Mouse (Mus musculus) MEL (cell line): Measurements from ENCODE around the gene Tcea2. TPM values are rescaled to one million over a fixed set of nuclear protein-coding genes. Genes with fewer than 3 reads are reported as not detected.

Experiments used
- DNase-seq: peaks from one replicate; pipeline ENCODE4 v3.0.0; 2011; ENCODE audit warnings: low read depth, low spot score
- H3K27ac ChIP-seq: 2 replicates; pipeline ENCODE4 v1.5.1; 2012; ENCODE audit warnings: low read depth, mild to moderate bottlenecking, control low read depth, low read length, moderate library complexity; ENCODE audit not compliant: control insufficient read depth
- H3K27me3 ChIP-seq, 2 experiments: fragments of 150-350 bp in 1 of 2; sonication (generic) in 1 of 2; 2 replicates each; pipeline ENCODE4 v1.6.1; 2012; ENCODE audit warnings: low read length in 2 of 2, mild to moderate bottlenecking in 2 of 2, improper control_type of control experiment in 1 of 2, moderate library complexity in 1 of 2; ENCODE audit not compliant: insufficient read depth in 2 of 2, control insufficient read depth in 1 of 2
- H3K36me3 ChIP-seq, 2 experiments: 2 replicates each; pipeline ENCODE4 v1.6.1; 2012 to 2014; ENCODE audit warnings: low read length in 2 of 2, improper control_type of control experiment in 1 of 2, inconsistent platforms in 1 of 2, mild to moderate bottlenecking in 1 of 2; ENCODE audit not compliant: insufficient read depth in 2 of 2, control insufficient read depth in 1 of 2
- H3K4me1 ChIP-seq, 2 experiments: fragments of 150-350 bp in 1 of 2; sonication (generic) in 1 of 2; 2 replicates each; pipeline ENCODE4 v1.6.1; 2012; ENCODE audit warnings: low read length in 2 of 2, improper control_type of control experiment in 1 of 2, mild to moderate bottlenecking in 1 of 2; ENCODE audit not compliant: insufficient read depth in 2 of 2, control insufficient read depth in 1 of 2
- H3K4me3 ChIP-seq, 2 experiments: fragments of 150-350 bp in 1 of 2; sonication (generic) in 1 of 2; 2 replicates each; pipeline ENCODE4 v1.5.1; 2012; ENCODE audit warnings: low read depth in 2 of 2, low read length in 2 of 2, mild to moderate bottlenecking in 2 of 2, moderate library complexity in 2 of 2, control low read depth in 1 of 2, improper control_type of control experiment in 1 of 2; ENCODE audit not compliant: control insufficient read depth in 1 of 2, insufficient read depth in 1 of 2
- H3K79me2 ChIP-seq: 2 replicates; pipeline ENCODE4 v1.6.1; 2012; ENCODE audit warnings: mild to moderate bottlenecking, low read length, moderate library complexity; ENCODE audit not compliant: control insufficient read depth, poor library complexity, insufficient read depth
- H3K9ac ChIP-seq: 2 replicates; pipeline ENCODE4 v1.6.1; 2012; ENCODE audit warnings: low read depth, mild to moderate bottlenecking, control low read depth, low read length, moderate library complexity; ENCODE audit not compliant: control insufficient read depth, poor library complexity, severe bottlenecking
- H3K9me3 ChIP-seq: fragments of 150-350 bp; sonication (generic); replicated peaks from 2 replicates; pipeline ENCODE4 v1.6.1; 2012; ENCODE audit warnings: mild to moderate bottlenecking, low read length, improper control_type of control experiment, moderate library complexity; ENCODE audit not compliant: insufficient read depth
- CHD1 ChIP-seq: IDR thresholded peaks from 2 replicates; pipeline ENCODE4 v1.6.1; 2012; ENCODE audit warnings: low read depth, mild to moderate bottlenecking, inconsistent platforms, low read length, improper control_type of control experiment
- CTCF ChIP-seq, 3 experiments: IDR thresholded peaks in 2 of 3; conservative IDR thresholded peaks in 1 of 3; 2 replicates each; pipeline ENCODE4 v1.5.1; 2011 to 2012; ENCODE audit warnings: low read length in 3 of 3, low read depth in 2 of 3, mild to moderate bottlenecking in 2 of 3, improper control_type of control experiment in 1 of 3, inconsistent platforms in 1 of 3, mixed read lengths in 1 of 3, moderate library complexity in 1 of 3; ENCODE audit not compliant: control insufficient read depth in 1 of 3, insufficient read depth in 1 of 3, poor library complexity in 1 of 3, severe bottlenecking in 1 of 3
- ETS1 ChIP-seq: IDR thresholded peaks from 2 replicates; pipeline ENCODE4 v1.6.1; 2012; ENCODE audit warnings: low read depth, mild to moderate bottlenecking, inconsistent platforms, low read length, improper control_type of control experiment, moderate library complexity
- GABPA ChIP-seq: IDR thresholded peaks from 2 replicates; pipeline ENCODE4 v1.6.1; 2012; ENCODE audit warnings: low read depth, mild to moderate bottlenecking, inconsistent platforms, low read length, improper control_type of control experiment, moderate library complexity
- GATA1 ChIP-seq: IDR thresholded peaks from 2 replicates; pipeline ENCODE4 v1.6.1; 2011; ENCODE audit warnings: low read depth, low read length, improper control_type of control experiment
- HCFC1 ChIP-seq: IDR thresholded peaks from 2 replicates; pipeline ENCODE4 v1.6.1; 2012; ENCODE audit warnings: low read depth, mild to moderate bottlenecking, inconsistent platforms, low read length, improper control_type of control experiment, moderate library complexity
- MAZ ChIP-seq: IDR thresholded peaks from 2 replicates; pipeline ENCODE4 v1.6.1; 2012; ENCODE audit warnings: low read depth, mild to moderate bottlenecking, inconsistent platforms, low read length, improper control_type of control experiment
- NELFE ChIP-seq: IDR thresholded peaks from 2 replicates; pipeline ENCODE4 v1.6.1; 2011; ENCODE audit warnings: low read depth, low read length, improper control_type of control experiment
- RAD21 ChIP-seq: IDR thresholded peaks from 2 replicates; pipeline ENCODE4 v1.6.1; 2011; ENCODE audit warnings: mild to moderate bottlenecking, low read depth, low read length, improper control_type of control experiment
- RCOR1 ChIP-seq: IDR thresholded peaks from 2 replicates; pipeline ENCODE4 v1.6.1; 2012; ENCODE audit warnings: low read depth, mild to moderate bottlenecking, inconsistent platforms, low read length, improper control_type of control experiment
- SIN3A ChIP-seq: IDR thresholded peaks from 2 replicates; pipeline ENCODE4 v1.6.1; 2012; ENCODE audit warnings: low read length, improper control_type of control experiment, inconsistent platforms
- SMC3 ChIP-seq: IDR thresholded peaks from 2 replicates; pipeline ENCODE4 v1.6.1; 2011; ENCODE audit warnings: low read depth, low read length, improper control_type of control experiment
- TBP ChIP-seq: IDR thresholded peaks from 2 replicates; pipeline ENCODE4 v1.8.0; 2011; ENCODE audit warnings: low read depth, low read length, improper control_type of control experiment
- TCF12 ChIP-seq: IDR thresholded peaks from 2 replicates; pipeline ENCODE4 v1.6.1; 2014; ENCODE audit warnings: low read depth, mild to moderate bottlenecking, inconsistent platforms, low read length, improper control_type of control experiment, moderate library complexity
- UBTF ChIP-seq: IDR thresholded peaks from 2 replicates; pipeline ENCODE4 v1.6.1; 2012; ENCODE audit warnings: low read depth, mild to moderate bottlenecking, inconsistent platforms, low read length, improper control_type of control experiment, moderate library complexity, borderline replicate concordance; ENCODE audit not compliant: insufficient read depth
- ZC3H11A ChIP-seq: IDR thresholded peaks from 2 replicates; pipeline ENCODE4 v1.6.1; 2012; ENCODE audit warnings: low read depth, mild to moderate bottlenecking, inconsistent platforms, low read length, improper control_type of control experiment
- ZMIZ1 ChIP-seq: IDR thresholded peaks from 2 replicates; pipeline ENCODE4 v1.6.1; 2012; ENCODE audit warnings: low read depth, mild to moderate bottlenecking, inconsistent platforms, low read length, improper control_type of control experiment, moderate library complexity
- polyA plus RNA-seq, 2 experiments: library from polyadenylated mRNA; stranded (reverse) in 1 of 2; unstranded in 1 of 2; fragments of >175 nt in 1 of 2; fragments of >200 nt in 1 of 2; gene quantifications; 2 replicates each; pipeline versions ENCODE4 v1.2.1 to v1.2.4; 2012; ENCODE audit warnings: low replicate concordance in 2 of 2, low read depth in 1 of 2; ENCODE audit not compliant: insufficient read length in 2 of 2, insufficient read depth in 1 of 2, missing spikeins in 1 of 2
- total RNA-seq: library from RNA; depleted of rRNA; stranded (reverse); fragments of 300-350 nt; gene quantifications from 2 replicates; pipeline ENCODE4 v1.2.3, GENCODE M21; 2012

The Tcea2 gene
- total and polyA plus RNA-seq, 3 experiments = 6.7 to 17.0 TPM; not detected in 1

GRCm38 (mm10) chr2:181721200-181721599 lies 41.1 kb downstream of the Tcea2 start:
- H3K4me3 ChIP-seq = no peak overlapping the region
- H3K36me3 ChIP-seq = 0 out of 4 replicates have a peak, but pooled peaks cover 0 to 2% of the 10 kb centered on the region in 2 experiments

GRCm38 (mm10) chr2:181722213-181722612 lies 42.1 kb downstream of the Tcea2 start:
- no peak overlapping the region for H3K4me3 ChIP-seq
- no peaks in the 10 kb centered on the region for H3K9me3 ChIP-seq
- no peak overlapping the region for H3K27ac ChIP-seq
- no peak overlapping the region for H3K9ac ChIP-seq
- no peaks in the 10 kb centered on the region for H3K4me1 ChIP-seq
- DNase-seq = peak; percentile 50
- TF ChIP-seq CTCF (IDR thresholded peaks at IDR 0.05 in 2 of 3, conservative IDR thresholded peaks at IDR 0.05 in 1 of 3; ENCODE audit: control insufficient read depth in 1 of 3, insufficient read depth in 1 of 3, low read depth in 2 of 3, low read length in 3 of 3, poor library complexity in 1 of 3, severe bottlenecking in 1 of 3) = peak; percentile 49 to 67 (median 61)
- no peak for TF ChIP-seq SIN3A
- TF ChIP-seq CHD1 = no peak
- TF ChIP-seq SMC3 = peak; percentile 73
- TF ChIP-seq GABPA = no peak
- peak; percentile 68 for TF ChIP-seq ZC3H11A
- peak; percentile 74 for TF ChIP-seq RAD21
- TF ChIP-seq, all 39 proteins: peak for 4
- H3K27me3 ChIP-seq = no peaks in the 10 kb centered on the region
- no peaks in the 10 kb centered on the region for H3K36me3 ChIP-seq
- H3K79me2 ChIP-seq = no peaks in the 10 kb centered on the region

More at GRCm38 (mm10) chr2:181721200-181721599, 41.1 kb downstream of the Tcea2 start:
- H3K79me2 ChIP-seq = no peaks in the 10 kb centered on the region
- no peaks in the 10 kb centered on the region for H3K9me3 ChIP-seq
- DNase-seq = no peak
- H3K27ac ChIP-seq = no peak overlapping the region
- TF ChIP-seq RCOR1 = no peak
- TF ChIP-seq ETS1 = no peak
- TF ChIP-seq NELFE = no peak
- TF ChIP-seq CTCF (IDR thresholded peaks at IDR 0.05 in 2 of 3, conservative IDR thresholded peaks at IDR 0.05 in 1 of 3; ENCODE audit: control insufficient read depth in 1 of 3, insufficient read depth in 1 of 3, low read depth in 2 of 3, low read length in 3 of 3, poor library complexity in 1 of 3, severe bottlenecking in 1 of 3) = no peak
- TF ChIP-seq ZMIZ1 = no peak
- no peak for TF ChIP-seq GATA1
- TF ChIP-seq SMC3 = no peak
- no peak for TF ChIP-seq HCFC1
- TF ChIP-seq UBTF = no peak
- no peak for TF ChIP-seq RAD21
- no peak for TF ChIP-seq TCF12
- no peak for TF ChIP-seq TBP
- no peak for TF ChIP-seq MAZ
- TF ChIP-seq, all 39 proteins: peak for 0
- H3K9ac ChIP-seq = no peak overlapping the region
- peaks cover 0 to 3% of the 10 kb centered on the region in 2 experiments; a peak in 1 of 4 replicates for H3K4me1 ChIP-seq
- no peaks in the 10 kb centered on the region for H3K27me3 ChIP-seq
